Mouse (Mus musculus) lung, embryonic 15.5 days (tissue): ENCODE measurements around the gene Atoh8. TPM values are rescaled to one million over a fixed set of nuclear protein-coding genes. Genes with fewer than 3 reads are reported as not detected.
A peak's percentile ranks its signal among the peaks of the same experiment; 100 is the strongest.

ENCODE experiments used
- ATAC-seq: fragments of 200-750 bp; cut with Nextera tagmentation; 2 replicates; pipeline ENCODE4 v1.8.0; 2017; ENCODE audit warnings: moderate number of reproducible peaks, borderline replicate concordance; ENCODE audit not compliant: low FRiP score, low TSS enrichment; ENCODE audit errors: extremely low read depth
- H3K27ac ChIP-seq: fragments of 300-500 bp; sonication (generic); 2 replicates; pipeline ENCODE4 v1.5.1; 2015; ENCODE audit warnings: moderate library complexity, mild to moderate bottlenecking, inconsistent platforms
- H3K27me3 ChIP-seq: fragments of 300-500 bp; sonication (generic); 2 replicates; pipeline ENCODE4 v1.6.1; 2015; ENCODE audit warnings: inconsistent platforms
- H3K36me3 ChIP-seq: fragments of 300-500 bp; sonication (generic); 2 replicates; pipeline ENCODE4 v1.6.1; 2015; ENCODE audit warnings: inconsistent platforms
- H3K4me1 ChIP-seq: fragments of 300-500 bp; sonication (generic); 2 replicates; pipeline ENCODE4 v1.6.1; 2015; ENCODE audit warnings: inconsistent platforms
- H3K4me2 ChIP-seq: fragments of 300-500 bp; sonication (generic); 2 replicates; pipeline ENCODE4 v1.6.1; 2015; ENCODE audit warnings: inconsistent platforms, mild to moderate bottlenecking, moderate library complexity
- H3K4me3 ChIP-seq: fragments of 300-500 bp; sonication (generic); 2 replicates; pipeline ENCODE4 v1.5.1; 2015; ENCODE audit warnings: mild to moderate bottlenecking, inconsistent platforms
- H3K9ac ChIP-seq: fragments of 300-500 bp; sonication (generic); 2 replicates; pipeline ENCODE4 v1.6.1; 2015; ENCODE audit warnings: inconsistent platforms
- H3K9me3 ChIP-seq: fragments of 300-500 bp; sonication (generic); 2 replicates; pipeline ENCODE4 v1.6.1; 2016; ENCODE audit warnings: inconsistent platforms
- WGBS: fragments of 180-500 bp; shearing (Covaris S2); methylation state at CpG from one replicate; pipeline ENCODE4 v1.1.7; 2015; 5-methylcytosine and 5-hydroxymethylcytosine counted together
- polyA plus RNA-seq: library from polyadenylated mRNA; unstranded; fragments of >200 nt; fragmentation: Nextera tagmentation; extraction: Ambion mirVana; gene quantifications from 2 replicates; pipeline ENCODE4 v1.2.1, GENCODE M21; 2015

The Atoh8 gene
- polyA plus RNA-seq, 1 experiment from 2014 or later = 27.8 TPM

DNA sequence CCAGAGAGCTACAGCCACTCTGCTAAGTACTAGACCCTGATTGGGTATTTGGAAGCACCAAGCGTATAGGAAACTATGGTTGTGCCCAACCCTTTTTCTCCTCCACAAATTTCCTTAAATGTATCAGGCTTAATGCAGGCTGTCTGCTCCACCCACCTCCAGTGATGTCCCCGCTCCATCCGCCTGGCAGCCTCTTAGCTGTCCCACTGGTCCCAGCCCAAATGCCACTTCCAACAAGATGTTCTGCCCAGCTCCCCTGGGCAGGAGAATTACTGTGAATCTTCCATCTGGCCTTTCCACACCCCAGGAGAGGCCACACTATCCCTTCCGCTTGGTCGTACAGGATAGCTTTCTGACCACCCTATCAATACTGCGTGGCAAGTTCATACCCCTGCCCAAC lies 12.5 kb downstream of the Atoh8 start:
- Histone ChIP-seq H3K4me2 (peak overlapping the region; percentile 11; the same call in 1 of the 2 replicates), H3K9ac (no peak overlapping the region), H3K9me3 (no peaks in the 10 kb centered on the region), H3K4me1 (peaks cover 72% of the 10 kb centered on the region), H3K27ac (no peak overlapping the region), H3K4me3 (no peak overlapping the region), H3K36me3 (0 out of 2 replicates have a peak, but pooled peaks cover 3% of the 10 kb centered on the region), H3K27me3 (no peaks in the 10 kb centered on the region)
- WGBS = 86% methylated on average over 6 of the region's 6 CpGs
- no peak for ATAC-seq

DNA sequence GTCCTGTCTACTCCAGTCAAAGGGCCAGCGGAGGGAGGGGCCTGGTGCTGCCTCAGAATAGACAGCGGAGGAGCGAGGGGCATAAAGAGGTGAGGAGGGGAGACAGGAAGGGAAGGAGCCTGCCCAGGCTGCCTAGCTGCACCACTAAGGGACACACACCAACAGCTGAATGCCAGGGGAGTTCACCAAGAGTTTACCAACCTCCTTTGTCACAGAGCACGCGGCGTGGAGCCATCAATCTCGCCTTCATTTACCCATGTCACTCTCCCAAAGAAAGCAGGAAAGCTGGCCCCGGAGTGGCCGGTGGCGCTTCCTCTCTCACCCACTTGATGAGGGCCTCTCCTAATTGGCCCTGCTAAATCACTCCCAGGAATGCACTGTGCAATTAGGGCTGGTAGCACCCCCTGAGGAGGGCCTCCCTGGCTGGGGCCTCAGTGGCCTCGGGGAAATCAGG lies 13.1 kb downstream of the Atoh8 start:
- H3K4me3 ChIP-seq = 0 out of 2 replicates have a peak overlapping the region, but pooled peaks have one; percentile 0
- H3K4me2 ChIP-seq = peak overlapping the region; percentile 11
- 0 out of 2 replicates have a peak, but pooled peaks cover 3% of the 10 kb centered on the region for H3K36me3 ChIP-seq
- peak overlapping the region; percentile 20; the same call in 1 of the 2 replicates for H3K9ac ChIP-seq
- no peaks in the 10 kb centered on the region for H3K27me3 ChIP-seq
- 13% methylated on average over 11 of the region's 11 CpGs for WGBS
- ATAC-seq = no peak
- no peaks in the 10 kb centered on the region for H3K9me3 ChIP-seq
- H3K27ac ChIP-seq = no peak overlapping the region
- H3K4me1 ChIP-seq = peaks cover 74% of the 10 kb centered on the region

DNA sequence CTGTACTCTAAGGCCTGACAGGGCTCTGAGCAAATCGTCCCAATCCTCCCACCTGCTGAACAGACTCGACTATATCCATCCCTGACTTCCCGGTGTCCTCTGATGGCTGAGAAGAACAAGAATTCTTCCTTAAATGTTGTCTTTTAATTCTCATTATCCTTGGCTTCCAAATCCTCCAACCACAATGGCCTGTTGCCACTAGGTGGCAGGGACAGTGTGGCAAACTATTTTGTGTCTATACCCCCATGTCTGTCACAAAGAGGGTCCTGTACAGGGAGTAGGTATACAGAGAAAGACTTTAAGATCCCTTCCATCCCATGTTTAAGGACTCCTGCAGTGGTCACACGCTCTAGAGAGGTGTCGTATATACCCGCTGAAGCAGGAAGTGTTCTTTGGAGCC lies 14.1 kb downstream of the Atoh8 start:
- H3K27me3 ChIP-seq = no peaks in the 10 kb centered on the region
- 57% methylated on average over 6 of the region's 6 CpGs for WGBS
- H3K4me2 ChIP-seq = no peak overlapping the region
- H3K27ac ChIP-seq = no peak overlapping the region
- H3K9me3 ChIP-seq = no peaks in the 10 kb centered on the region
- H3K36me3 ChIP-seq = 0 out of 2 replicates have a peak, but pooled peaks cover 3% of the 10 kb centered on the region
- no peak for ATAC-seq
- peaks cover 80% of the 10 kb centered on the region for H3K4me1 ChIP-seq
- H3K9ac ChIP-seq = no peak overlapping the region
- no peak overlapping the region for H3K4me3 ChIP-seq

DNA sequence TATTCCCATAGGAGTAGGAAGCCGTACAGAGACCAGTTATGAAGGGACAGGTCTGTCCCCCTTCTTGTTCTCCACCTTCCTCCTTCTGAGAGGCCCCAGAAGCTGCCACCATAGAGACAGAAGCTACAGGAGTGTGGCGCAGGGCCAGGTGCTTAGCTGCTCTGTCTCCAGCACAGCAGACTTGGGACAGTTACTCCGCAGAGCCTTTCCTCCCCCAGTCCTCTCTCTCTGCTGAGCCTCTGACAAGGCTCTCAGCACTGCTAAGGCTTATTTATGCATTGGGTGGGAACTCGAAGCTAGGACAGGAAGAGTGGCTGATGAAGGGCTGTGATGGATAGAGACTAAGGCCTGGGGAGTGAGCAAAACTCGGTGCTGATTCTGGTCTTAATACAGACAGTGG lies 15.8 kb downstream of the Atoh8 start:
- H3K9me3 ChIP-seq = no peaks in the 10 kb centered on the region
- peaks cover 87% of the 10 kb centered on the region for H3K4me1 ChIP-seq
- no peaks in the 10 kb centered on the region for H3K27me3 ChIP-seq
- H3K4me3 ChIP-seq = no peak overlapping the region
- H3K36me3 ChIP-seq = 0 out of 2 replicates have a peak, but pooled peaks cover 3% of the 10 kb centered on the region
- WGBS = 34% methylated on average over 5 of the region's 5 CpGs
- ATAC-seq = no peak
- no peak overlapping the region for H3K27ac ChIP-seq
- no peak overlapping the region for H3K4me2 ChIP-seq
- H3K9ac ChIP-seq = no peak overlapping the region

DNA sequence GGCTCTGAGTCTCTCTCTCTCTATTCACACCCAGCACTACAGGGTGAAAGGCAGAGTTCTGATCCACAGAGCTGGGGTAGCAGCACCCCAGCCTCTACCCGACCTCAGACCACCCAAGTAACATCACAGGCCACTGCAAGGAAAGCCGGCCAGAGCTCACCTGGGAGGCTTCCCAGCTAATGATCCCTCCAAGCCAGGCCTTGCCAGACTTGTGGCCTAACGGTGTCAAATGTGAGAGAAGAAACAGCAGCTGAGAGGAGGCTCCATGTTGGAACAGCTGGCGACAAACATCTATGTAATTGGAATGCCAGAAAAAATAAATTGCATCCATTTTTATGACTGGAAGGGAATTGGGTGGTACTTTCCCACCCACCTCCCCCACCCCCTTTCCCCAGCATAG lies 17.1 kb downstream of the Atoh8 start:
- no peak overlapping the region for H3K4me3 ChIP-seq
- WGBS = 51% methylated on average over 4 of the region's 4 CpGs
- ATAC-seq = no peak
- peak overlapping the region; percentile 93 for H3K27ac ChIP-seq
- H3K4me2 ChIP-seq = peak overlapping the region; percentile 4; the same call in 1 of the 2 replicates
- H3K27me3 ChIP-seq = 0 out of 2 replicates have a peak, but pooled peaks cover 1% of the 10 kb centered on the region
- H3K9me3 ChIP-seq = no peaks in the 10 kb centered on the region
- H3K9ac ChIP-seq = no peak overlapping the region
- H3K4me1 ChIP-seq = peaks cover 91% of the 10 kb centered on the region
- H3K36me3 ChIP-seq = no peaks in the 10 kb centered on the region

DNA sequence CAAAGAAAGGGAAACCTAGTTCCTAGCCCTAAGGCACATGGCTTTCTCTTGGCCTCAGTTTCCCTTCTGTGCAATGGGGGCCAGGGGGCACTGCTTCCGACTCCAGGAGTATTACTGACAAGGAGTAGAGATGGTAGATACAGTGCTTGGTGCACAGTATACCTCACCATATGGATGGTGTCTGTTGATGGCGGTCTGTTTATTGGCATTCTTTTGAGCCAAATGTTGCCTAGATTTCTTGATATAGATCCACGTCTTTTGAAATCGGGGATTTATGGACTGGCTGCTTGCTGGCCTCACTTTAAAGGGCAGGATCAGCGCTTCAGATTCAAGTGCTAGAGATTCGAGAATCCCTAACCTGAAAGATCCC lies 18.0 kb downstream of the Atoh8 start:
- ATAC-seq = peak; percentile 32; the same call in 1 of the 2 replicates
- peak overlapping the region; percentile 56 for H3K4me2 ChIP-seq
- 0 out of 2 replicates have a peak, but pooled peaks cover 3% of the 10 kb centered on the region for H3K27me3 ChIP-seq
- no peak overlapping the region for H3K9ac ChIP-seq
- no peaks in the 10 kb centered on the region for H3K36me3 ChIP-seq
- peak overlapping the region; percentile 7; the same call in 1 of the 2 replicates for H3K4me3 ChIP-seq
- peak overlapping the region; percentile 93 for H3K27ac ChIP-seq
- H3K9me3 ChIP-seq = no peaks in the 10 kb centered on the region
- H3K4me1 ChIP-seq = peaks cover 91% of the 10 kb centered on the region
- WGBS = 30% methylated on average over 6 of the region's 6 CpGs

- peak overlapping the region; percentile 93 for H3K27ac ChIP-seq
- no peak overlapping the region for H3K9ac ChIP-seq
- peak overlapping the region; percentile 7; the same call in 1 of the 2 replicates for H3K4me3 ChIP-seq
- 0 out of 2 replicates have a peak, but pooled peaks cover 3% of the 10 kb centered on the region for H3K27me3 ChIP-seq
- no peaks in the 10 kb centered on the region for H3K36me3 ChIP-seq
- H3K9me3 ChIP-seq = no peaks in the 10 kb centered on the region
- ATAC-seq = peak; percentile 94
- H3K4me1 ChIP-seq = peaks cover 88% of the 10 kb centered on the region
- 1% methylated on average over 28 of the region's 33 CpGs for WGBS
- peak overlapping the region; percentile 56 for H3K4me2 ChIP-seq
These were observed 18.5 kb downstream of the Atoh8 start for GRCm38 (mm10) chr6:72216681-72217414.

GRCm38 (mm10) chr6:72215582-72215981 lies 19.8 kb downstream of the Atoh8 start:
- Histone ChIP-seq H3K9ac (0 out of 2 replicates have a peak overlapping the region, but pooled peaks have one; percentile 4), H3K36me3 (no peaks in the 10 kb centered on the region)
- 56% methylated on average over 6 of the region's 6 CpGs for WGBS

DNA sequence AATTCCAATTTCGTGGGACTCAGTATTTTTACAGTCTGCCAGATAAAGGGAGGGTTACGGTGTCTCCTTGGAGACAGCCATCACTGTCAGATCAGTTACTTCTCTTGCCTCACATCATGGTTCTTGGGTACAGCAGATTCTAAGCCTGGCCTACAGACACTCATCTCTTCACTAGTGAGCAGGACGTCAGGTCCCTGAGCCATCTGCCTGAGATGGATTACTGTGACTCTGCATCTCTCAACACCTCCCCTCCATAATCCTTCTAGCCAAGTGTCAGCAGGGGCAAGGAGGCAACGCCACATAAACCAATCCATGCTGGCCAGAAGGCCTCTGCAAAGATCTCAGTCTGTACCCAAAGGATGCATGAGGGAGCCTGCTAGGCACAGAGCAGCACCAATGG lies 24.0 kb downstream of the Atoh8 start:
- Histone ChIP-seq H3K4me3 (no peak overlapping the region), H3K9me3 (no peaks in the 10 kb centered on the region), H3K9ac (no peak overlapping the region), H3K27ac (peak overlapping the region; percentile 1; the same call in 1 of the 2 replicates), H3K36me3 (peaks cover 5% of the 10 kb centered on the region), H3K27me3 (0 out of 2 replicates have a peak, but pooled peaks cover 3% of the 10 kb centered on the region), H3K4me2 (no peak overlapping the region), H3K4me1 (peaks cover 59% of the 10 kb centered on the region)
- WGBS = 49% methylated on average over 4 of the region's 4 CpGs
- no peak for ATAC-seq

More at GRCm38 (mm10) chr6:72215582-72215981, 19.8 kb downstream of the Atoh8 start:
- no peaks in the 10 kb centered on the region for H3K9me3 ChIP-seq
- ATAC-seq = no peak
- H3K27me3 ChIP-seq = 0 out of 2 replicates have a peak, but pooled peaks cover 3% of the 10 kb centered on the region
- peak overlapping the region; percentile 93 for H3K27ac ChIP-seq
- peaks cover 90% of the 10 kb centered on the region for H3K4me1 ChIP-seq
- no peak overlapping the region for H3K4me3 ChIP-seq
- peak overlapping the region; percentile 56 for H3K4me2 ChIP-seq

DNA sequence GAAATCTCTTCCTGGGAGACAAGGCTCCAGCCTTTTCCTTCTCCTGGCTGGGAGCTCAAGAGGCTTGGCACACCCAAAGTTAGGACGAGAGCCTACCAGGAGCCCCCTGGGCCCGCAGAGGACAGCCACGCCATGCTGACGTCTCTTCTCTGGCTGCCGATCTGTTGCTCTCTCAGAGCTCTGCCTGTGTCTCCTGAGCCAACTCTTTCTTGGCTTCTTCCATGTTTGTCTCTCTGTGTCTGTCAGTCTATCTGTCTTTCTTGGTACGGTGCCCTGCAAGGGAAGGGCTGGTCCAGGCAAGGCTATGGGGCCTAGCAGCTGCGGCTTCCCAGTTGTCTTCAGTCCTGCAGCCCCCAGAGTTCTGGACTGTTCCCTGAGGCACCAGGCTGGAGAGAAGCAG lies 24.6 kb downstream of the Atoh8 start:
- Histone ChIP-seq H3K9ac (no peak overlapping the region), H3K27ac (peak overlapping the region; percentile 0; the same call in 1 of the 2 replicates), H3K4me2 (no peak overlapping the region), H3K9me3 (no peaks in the 10 kb centered on the region), H3K27me3 (0 out of 2 replicates have a peak, but pooled peaks cover 3% of the 10 kb centered on the region), H3K4me1 (peaks cover 53% of the 10 kb centered on the region), H3K4me3 (no peak overlapping the region), H3K36me3 (peaks cover 8% of the 10 kb centered on the region)
- 46% methylated on average over 7 of the region's 7 CpGs for WGBS
- peak; percentile 40; the same call in 1 of the 2 replicates for ATAC-seq

DNA sequence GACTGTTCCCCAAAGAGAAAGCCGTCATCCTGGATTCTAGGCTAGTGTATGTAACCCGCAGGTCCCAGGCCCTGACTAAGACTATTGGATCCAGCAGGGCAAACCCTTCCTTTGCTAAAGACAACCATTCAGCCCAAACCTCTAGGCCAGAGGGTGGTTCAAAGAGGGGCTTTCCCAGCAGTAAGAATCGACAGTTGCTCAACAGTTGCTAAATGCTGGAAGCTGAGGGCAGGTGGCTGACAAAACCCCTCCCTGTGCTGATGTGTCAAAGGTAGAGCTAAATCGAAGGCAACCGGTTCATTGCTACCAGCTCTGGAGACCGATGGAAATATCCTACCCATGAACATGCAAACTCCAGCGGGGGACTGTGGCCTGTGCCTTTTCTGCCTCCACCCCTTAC lies 25.6 kb downstream of the Atoh8 start:
- Histone ChIP-seq H3K4me1 (peaks cover 42% of the 10 kb centered on the region), H3K4me2 (no peak overlapping the region), H3K36me3 (peaks cover 18% of the 10 kb centered on the region), H3K9ac (no peak overlapping the region), H3K27me3 (0 out of 2 replicates have a peak, but pooled peaks cover 3% of the 10 kb centered on the region), H3K27ac (no peak overlapping the region), H3K9me3 (no peaks in the 10 kb centered on the region), H3K4me3 (no peak overlapping the region)
- no peak for ATAC-seq
- WGBS = 87% methylated on average over 7 of the region's 7 CpGs
